Mouse (Mus musculus) liver, embryonic 13.5 days (tissue): ENCODE measurements at regions not wholly inside any gene's neighbourhood (a gene's known extent, or its start where the extent isn't known, plus 50 kb on each side); places are given as distances from the start of the nearest gene placed in this dataset.

Experiments used
- ATAC-seq: fragments of 200-750 bp; cut with Nextera tagmentation; 2 replicates; pipeline ENCODE4 v1.8.0; 2017; ENCODE audit warnings: low read depth, mild to moderate bottlenecking, moderate number of reproducible peaks, moderate library complexity
- DNase-seq: peaks from one replicate; pipeline ENCODE4 v3.0.0; 2022
- H3K27ac ChIP-seq: fragments of 300-500 bp; sonication (generic); 2 replicates; pipeline ENCODE4 v1.5.1; 2015; ENCODE audit warnings: moderate library complexity, mild to moderate bottlenecking, inconsistent platforms
- H3K27me3 ChIP-seq: fragments of 300-500 bp; sonication (generic); 2 replicates; pipeline ENCODE4 v1.6.1; 2015; ENCODE audit warnings: mild to moderate bottlenecking, inconsistent platforms
- H3K36me3 ChIP-seq: fragments of 300-500 bp; sonication (generic); 2 replicates; pipeline ENCODE4 v1.6.1; 2015; ENCODE audit warnings: mild to moderate bottlenecking, inconsistent platforms
- H3K4me1 ChIP-seq: fragments of 300-500 bp; sonication (generic); replicated peaks from 2 replicates; pipeline ENCODE4 v1.6.1; 2015; ENCODE audit warnings: inconsistent platforms
- H3K4me2 ChIP-seq: fragments of 300-500 bp; sonication (generic); 2 replicates; pipeline ENCODE4 v1.6.1; 2015; ENCODE audit warnings: inconsistent platforms, mild to moderate bottlenecking, moderate library complexity
- H3K4me3 ChIP-seq: fragments of 300-500 bp; sonication (generic); replicated peaks from 2 replicates; pipeline ENCODE4 v1.5.1; 2015; ENCODE audit warnings: mild to moderate bottlenecking, inconsistent platforms
- H3K9ac ChIP-seq: fragments of 300-500 bp; sonication (generic); 2 replicates; pipeline ENCODE4 v1.6.1; 2015; ENCODE audit warnings: mild to moderate bottlenecking, inconsistent platforms
- H3K9me3 ChIP-seq: fragments of 300-500 bp; sonication (generic); replicated peaks from 2 replicates; pipeline ENCODE4 v1.6.1; 2016; ENCODE audit warnings: inconsistent platforms
- WGBS: fragments of 180-500 bp; shearing (Covaris S2); methylation state at CpG from one replicate; pipeline ENCODE4 v1.1.7; 2015; ENCODE audit not compliant: insufficient replicate concordance; 5-methylcytosine and 5-hydroxymethylcytosine counted together

DNA sequence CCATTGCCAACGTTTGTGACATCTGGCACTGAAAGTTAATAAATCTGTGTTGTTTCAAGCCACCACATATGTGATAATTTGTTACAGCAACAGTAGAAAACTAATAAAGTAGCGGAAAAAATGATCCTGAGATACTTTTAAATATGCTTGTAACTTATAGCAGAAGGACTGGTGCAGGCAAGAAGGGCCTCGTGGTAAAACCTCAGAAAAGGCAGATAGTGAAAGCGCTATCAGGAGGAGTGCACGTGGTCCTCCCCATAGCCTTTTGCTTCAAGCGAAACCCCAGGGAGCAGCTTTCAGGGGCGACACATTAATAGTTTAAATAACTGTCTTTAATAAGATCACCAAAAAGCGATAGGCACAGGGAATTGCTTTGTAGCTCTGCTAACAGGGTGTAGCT is 217.9 kb upstream of the Veph1 start:
- Histone ChIP-seq H3K9me3 (no peaks in the 10 kb centered on the region), H3K27me3 (no peaks in the 10 kb centered on the region), H3K4me2 (no peak overlapping the region), H3K36me3 (no peaks in the 10 kb centered on the region), H3K4me3 (no peak overlapping the region), H3K27ac (no peak overlapping the region), H3K4me1 (peaks cover 30% of the 10 kb centered on the region), H3K9ac (no peak overlapping the region)
- 46% methylated on average over 8 of the region's 8 CpGs for WGBS
- DNase-seq: no peak
- no peak for ATAC-seq

DNA sequence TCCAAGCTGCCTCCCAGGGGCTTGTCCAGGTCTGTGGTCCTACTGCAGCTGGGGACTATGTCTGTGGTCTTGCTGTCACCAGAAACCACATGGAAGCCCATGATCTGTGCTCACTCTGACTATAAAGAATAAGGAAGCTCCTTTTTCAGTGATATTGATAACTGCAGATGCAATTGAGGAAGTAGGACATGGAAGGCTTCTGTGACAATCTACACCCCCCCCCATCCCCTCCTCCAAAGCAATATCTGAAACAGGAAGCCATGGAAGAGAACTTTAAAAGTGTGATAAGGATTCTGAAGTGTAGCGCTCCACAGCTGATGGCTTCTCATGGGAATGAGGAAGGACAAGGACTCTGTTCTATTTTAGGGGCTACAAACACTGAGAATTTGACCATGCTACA is 215.8 kb upstream of the Veph1 start:
- H3K27ac ChIP-seq: no peak overlapping the region
- H3K36me3 ChIP-seq: no peaks in the 10 kb centered on the region
- no peak overlapping the region for H3K4me2 ChIP-seq
- H3K4me3 ChIP-seq: no peak overlapping the region
- H3K27me3 ChIP-seq: no peaks in the 10 kb centered on the region
- no peak for ATAC-seq
- 19% methylated on average over 1 of the region's 1 CpGs for WGBS
- H3K4me1 ChIP-seq: peaks cover 18% of the 10 kb centered on the region
- no peaks in the 10 kb centered on the region for H3K9me3 ChIP-seq
- no peak for DNase-seq
- no peak overlapping the region for H3K9ac ChIP-seq

DNA sequence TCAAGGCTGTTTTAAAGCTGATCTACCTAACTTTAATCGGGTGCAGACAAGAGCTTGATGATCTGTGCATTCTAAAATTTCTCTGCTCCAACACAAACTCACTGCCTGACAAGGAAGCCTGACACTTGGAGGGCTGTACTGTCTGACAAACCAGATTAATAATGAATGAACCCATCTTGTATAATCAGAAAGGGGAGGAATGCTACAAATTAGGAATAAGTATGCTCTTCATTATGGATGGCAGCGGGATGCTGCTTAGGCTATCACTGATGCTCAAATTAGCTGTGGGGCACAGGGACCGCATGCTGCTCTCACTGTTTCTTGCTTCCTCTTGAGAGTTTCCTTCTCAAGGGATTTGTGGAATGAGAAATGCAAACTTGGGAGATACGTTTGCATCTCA is 213.8 kb upstream of the Veph1 start:
- ATAC-seq: no peak
- H3K9ac ChIP-seq: no peak overlapping the region
- H3K4me2 ChIP-seq: no peak overlapping the region
- no peak overlapping the region for H3K4me3 ChIP-seq
- no peak for DNase-seq
- 77% methylated on average over 4 of the region's 4 CpGs for WGBS
- H3K27ac ChIP-seq: no peak overlapping the region
- H3K36me3 ChIP-seq: no peaks in the 10 kb centered on the region
- H3K27me3 ChIP-seq: no peaks in the 10 kb centered on the region
- H3K9me3 ChIP-seq: no peaks in the 10 kb centered on the region
- peaks cover 13% of the 10 kb centered on the region for H3K4me1 ChIP-seq

DNA sequence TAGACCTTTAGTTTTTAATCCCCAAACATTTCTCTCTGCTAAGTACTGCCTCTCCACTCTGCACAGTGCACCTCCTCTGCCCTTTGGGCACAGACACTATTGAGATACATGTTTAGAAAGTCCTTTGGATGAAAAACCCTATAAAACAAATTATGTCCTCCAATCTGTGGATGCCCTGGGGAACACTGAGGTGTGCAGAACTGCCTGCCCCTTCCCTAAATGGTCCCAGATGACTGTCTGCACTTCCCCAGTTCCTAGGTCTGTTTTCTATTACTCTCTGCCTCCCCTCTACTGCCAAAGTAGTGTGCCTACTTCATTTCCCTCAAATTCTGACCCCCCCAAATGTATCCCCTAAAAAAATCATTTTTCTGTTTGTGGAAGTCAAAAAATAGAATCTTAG is 209.5 kb upstream of the Veph1 start:
- ATAC-seq: no peak
- H3K36me3 ChIP-seq: no peaks in the 10 kb centered on the region
- peaks cover 8% of the 10 kb centered on the region for H3K4me1 ChIP-seq
- H3K27ac ChIP-seq: no peak overlapping the region
- H3K4me3 ChIP-seq: no peak overlapping the region
- no peak overlapping the region for H3K9ac ChIP-seq
- H3K9me3 ChIP-seq: no peaks in the 10 kb centered on the region
- no peak overlapping the region for H3K4me2 ChIP-seq
- DNase-seq: no peak
- H3K27me3 ChIP-seq: no peaks in the 10 kb centered on the region

DNA sequence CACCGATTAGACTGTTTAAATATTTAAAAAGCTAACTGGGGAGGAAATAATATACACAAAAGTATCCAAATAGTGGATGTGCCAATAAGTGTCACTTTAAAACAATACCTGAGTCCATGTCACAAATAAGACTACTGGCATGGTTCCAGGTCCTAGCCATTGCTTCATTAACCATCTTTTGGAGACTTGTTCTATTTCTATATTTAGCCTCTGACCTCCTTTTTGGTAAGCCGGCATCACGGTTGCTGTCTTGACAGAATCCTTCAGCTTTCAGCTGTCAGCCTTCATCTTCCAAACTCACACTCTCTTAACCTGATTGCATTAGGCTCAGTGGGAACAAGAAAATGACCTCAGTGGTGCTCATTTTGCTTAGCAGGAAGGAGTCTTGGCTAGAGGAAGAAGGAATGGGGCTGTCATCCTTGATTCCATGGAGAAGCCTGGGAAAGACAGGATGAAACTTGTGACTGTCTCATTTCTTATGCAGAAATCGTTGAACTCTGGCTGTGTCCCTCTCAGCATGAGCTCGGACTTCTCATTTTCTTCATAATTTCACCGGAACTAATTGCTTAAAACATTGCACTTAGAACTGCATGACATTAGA is 208.9 kb upstream of the Veph1 start:
- 65% methylated on average over 6 of the region's 6 CpGs for WGBS
- Histone ChIP-seq H3K27me3 (no peaks in the 10 kb centered on the region), H3K36me3 (no peaks in the 10 kb centered on the region), H3K4me1 (peaks cover 8% of the 10 kb centered on the region), H3K9me3 (no peaks in the 10 kb centered on the region), H3K4me2 (no peak overlapping the region), H3K9ac (no peak overlapping the region), H3K27ac (no peak overlapping the region), H3K4me3 (no peak overlapping the region)
- DNase-seq (no peak), ATAC-seq (no peak)

DNA sequence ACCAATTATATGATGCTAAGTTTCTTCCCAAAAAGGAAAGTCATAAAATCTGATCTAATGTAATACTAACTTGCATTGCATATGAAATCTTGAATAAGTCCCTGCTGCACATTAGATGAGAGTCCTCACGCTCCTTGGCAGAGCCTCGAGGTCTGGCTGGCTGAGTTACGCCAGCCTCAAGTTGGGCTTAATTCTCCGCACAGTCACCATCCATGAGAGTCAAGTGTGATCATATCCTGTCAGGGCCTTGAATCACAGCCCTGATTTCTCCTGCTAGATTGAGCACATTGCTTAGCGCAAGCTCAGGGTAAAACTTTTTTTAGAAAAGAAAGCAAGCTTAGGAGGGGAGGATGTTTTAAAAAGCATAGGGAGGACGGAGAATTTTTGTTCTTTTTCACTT is 208.1 kb upstream of the Veph1 start:
- no peaks in the 10 kb centered on the region for H3K27me3 ChIP-seq
- H3K4me2 ChIP-seq: no peak overlapping the region
- H3K9me3 ChIP-seq: no peaks in the 10 kb centered on the region
- H3K4me1 ChIP-seq: peaks cover 8% of the 10 kb centered on the region
- DNase-seq: no peak
- 83% methylated on average over 6 of the region's 6 CpGs for WGBS
- H3K27ac ChIP-seq: no peak overlapping the region
- H3K9ac ChIP-seq: no peak overlapping the region
- no peak for ATAC-seq
- no peak overlapping the region for H3K4me3 ChIP-seq
- no peaks in the 10 kb centered on the region for H3K36me3 ChIP-seq

DNA sequence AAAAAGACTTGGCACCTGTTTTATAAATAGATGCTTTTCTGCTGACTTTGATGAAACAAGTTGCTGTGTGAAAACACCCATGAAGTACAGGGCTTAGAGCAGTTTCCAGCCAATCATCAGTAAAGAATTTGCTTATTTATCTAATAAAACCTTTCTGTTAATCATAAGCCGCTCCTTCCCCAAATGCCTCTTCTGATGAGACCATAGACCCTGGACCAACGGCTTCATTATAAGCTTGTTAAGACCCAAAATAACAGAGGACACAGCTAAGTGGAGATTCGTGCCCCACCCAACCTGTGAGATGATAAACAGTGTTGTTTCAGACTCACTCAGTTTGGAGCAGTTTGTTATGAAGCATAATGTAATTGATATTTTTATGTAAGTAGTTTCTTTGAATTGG is 207.0 kb upstream of the Veph1 start:
- Histone ChIP-seq H3K9ac (no peak overlapping the region), H3K36me3 (no peaks in the 10 kb centered on the region), H3K9me3 (no peaks in the 10 kb centered on the region), H3K27me3 (no peaks in the 10 kb centered on the region), H3K4me3 (no peak overlapping the region), H3K27ac (no peak overlapping the region), H3K4me1 (peaks cover 8% of the 10 kb centered on the region), H3K4me2 (no peak overlapping the region)
- 39% methylated on average over 3 of the region's 3 CpGs for WGBS
- DNase-seq: no peak
- ATAC-seq: no peak

DNA sequence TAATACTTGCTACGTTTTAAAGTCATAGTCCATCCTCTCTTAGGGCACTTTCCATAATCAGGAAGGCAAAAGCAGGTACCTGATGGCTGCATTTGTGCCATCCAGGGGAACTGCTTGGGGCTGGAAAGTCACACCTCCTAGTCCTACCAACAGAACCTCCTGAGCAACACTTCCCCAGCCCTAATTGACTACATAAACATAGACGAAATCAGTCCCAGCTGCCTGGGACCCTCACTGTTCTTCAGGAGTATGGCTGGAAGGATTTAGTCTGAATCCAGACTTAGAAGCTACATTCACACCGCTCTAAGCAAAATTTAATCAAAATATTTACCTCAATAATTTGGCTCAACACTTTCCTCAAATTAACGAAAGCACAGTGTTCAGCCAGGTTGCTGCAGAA is 205.2 kb upstream of the Veph1 start:
- Histone ChIP-seq H3K27ac (no peak overlapping the region), H3K36me3 (no peaks in the 10 kb centered on the region), H3K27me3 (no peaks in the 10 kb centered on the region), H3K9me3 (no peaks in the 10 kb centered on the region), H3K4me1 (peaks cover 8% of the 10 kb centered on the region), H3K4me2 (no peak overlapping the region), H3K4me3 (no peak overlapping the region), H3K9ac (no peak overlapping the region)
- ATAC-seq (no peak), DNase-seq (no peak)
- WGBS: 63% methylated on average over 4 of the region's 4 CpGs

DNA sequence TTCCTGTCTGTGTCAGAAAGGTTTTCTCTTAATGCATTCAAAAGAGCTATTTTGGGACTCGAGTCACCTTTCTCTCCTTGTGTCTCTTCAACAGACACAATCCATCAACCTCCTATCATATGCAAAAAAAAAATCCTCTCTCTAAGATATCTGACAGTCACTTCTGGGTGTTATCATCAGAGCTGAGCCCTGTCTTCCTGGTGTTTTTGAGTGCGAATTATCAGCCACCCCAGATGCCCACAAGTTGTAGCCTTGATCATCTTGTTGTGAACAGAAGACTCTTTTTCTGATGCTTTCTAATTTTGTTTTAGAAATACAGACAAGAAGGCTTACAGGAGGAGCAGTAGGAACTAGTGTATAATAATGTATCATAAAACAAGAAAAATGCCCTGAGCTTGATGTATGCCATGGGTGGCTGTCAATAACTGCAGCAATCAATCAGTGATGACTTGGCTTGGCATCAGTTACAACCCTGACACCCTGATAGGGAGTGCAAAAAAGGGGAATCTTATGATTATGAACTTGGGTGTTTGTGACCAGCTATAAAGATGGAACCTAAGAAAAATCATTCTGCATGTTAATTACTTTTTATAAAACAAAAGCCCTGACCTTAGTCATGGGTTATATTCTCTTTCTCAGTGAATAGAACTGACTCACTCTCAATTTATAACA is 197.9 kb upstream of the Veph1 start:
- Histone ChIP-seq H3K27ac (peak overlapping the region; percentile 82), H3K4me3 (no peak overlapping the region), H3K27me3 (no peaks in the 10 kb centered on the region), H3K9ac (no peak overlapping the region), H3K36me3 (no peaks in the 10 kb centered on the region), H3K4me1 (peaks cover 20% of the 10 kb centered on the region), H3K9me3 (no peaks in the 10 kb centered on the region), H3K4me2 (peak overlapping the region; percentile 30)
- peak; percentile 96 for ATAC-seq
- 8% methylated on average over 2 of the region's 2 CpGs for WGBS
- peak; percentile 61 for DNase-seq

DNA sequence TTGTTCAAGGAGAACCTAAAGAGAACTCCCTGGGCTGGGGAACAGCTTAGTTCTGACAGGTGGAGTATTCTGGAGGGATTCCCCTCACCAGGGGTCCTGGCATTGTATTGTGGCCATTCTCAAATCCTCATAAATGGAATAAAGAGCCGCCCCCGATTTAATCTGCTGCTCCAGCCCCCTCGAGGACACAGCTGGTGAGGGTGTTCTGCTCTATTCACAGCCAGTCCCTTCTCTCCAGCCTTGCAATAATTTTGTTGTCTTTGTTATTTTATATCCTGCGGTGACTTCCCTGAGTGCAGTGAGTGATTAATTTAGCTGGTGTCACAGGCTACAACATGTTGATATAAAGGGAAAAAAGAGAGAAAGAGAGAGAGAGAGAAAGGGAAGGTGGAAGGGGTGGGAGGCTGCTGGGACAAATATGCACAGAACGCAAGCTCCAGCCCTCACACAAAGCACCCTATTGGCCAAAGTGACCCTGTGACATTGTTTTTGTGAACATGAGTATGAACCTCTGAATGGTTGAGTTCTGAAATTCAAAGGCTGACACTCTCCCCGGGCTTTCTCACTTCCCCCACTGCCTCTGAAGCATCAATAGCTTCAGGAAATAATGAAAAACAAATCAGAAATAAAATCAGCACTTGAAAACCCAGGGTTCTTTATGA is 194.2 kb upstream of the Veph1 start:
- Histone ChIP-seq H3K27ac (no peak overlapping the region; the same call in 1 of the 2 replicates), H3K4me2 (no peak overlapping the region), H3K9ac (no peak overlapping the region), H3K4me3 (no peak overlapping the region), H3K36me3 (no peaks in the 10 kb centered on the region), H3K9me3 (no peaks in the 10 kb centered on the region), H3K4me1 (peaks cover 36% of the 10 kb centered on the region), H3K27me3 (no peaks in the 10 kb centered on the region)
- DNase-seq (no peak), ATAC-seq (no peak)
- 68% methylated on average over 6 of the region's 6 CpGs for WGBS

DNA sequence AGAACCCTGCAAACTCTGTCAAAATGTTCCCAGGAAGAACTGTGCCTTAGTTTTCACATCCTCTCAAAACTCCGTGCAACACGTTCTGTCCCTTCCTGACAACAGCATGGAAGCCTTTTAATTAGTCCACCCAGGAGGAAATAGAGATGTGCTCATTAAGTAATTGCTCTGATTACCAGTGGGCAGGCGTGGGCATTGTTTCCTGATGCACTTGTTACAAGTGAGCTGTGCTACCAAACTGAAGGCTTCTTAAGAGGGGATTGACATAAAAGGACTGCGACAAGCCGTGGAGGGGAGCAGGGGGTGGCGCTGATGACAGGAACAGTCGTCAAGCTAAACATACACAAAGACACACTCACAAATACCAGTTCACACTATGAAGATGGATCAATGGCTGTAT is 192.1 kb upstream of the Veph1 start:
- H3K27me3 ChIP-seq: no peaks in the 10 kb centered on the region
- DNase-seq (no peak), ATAC-seq (no peak)
- no peaks in the 10 kb centered on the region for H3K9me3 ChIP-seq
- 83% methylated on average over 7 of the region's 7 CpGs for WGBS
- no peak overlapping the region for H3K4me2 ChIP-seq
- H3K36me3 ChIP-seq: no peaks in the 10 kb centered on the region
- peak overlapping the region; percentile 53; the same call in 1 of the 2 replicates for H3K27ac ChIP-seq
- H3K4me1 ChIP-seq: peaks cover 36% of the 10 kb centered on the region
- no peak overlapping the region for H3K9ac ChIP-seq
- no peak overlapping the region for H3K4me3 ChIP-seq

DNA sequence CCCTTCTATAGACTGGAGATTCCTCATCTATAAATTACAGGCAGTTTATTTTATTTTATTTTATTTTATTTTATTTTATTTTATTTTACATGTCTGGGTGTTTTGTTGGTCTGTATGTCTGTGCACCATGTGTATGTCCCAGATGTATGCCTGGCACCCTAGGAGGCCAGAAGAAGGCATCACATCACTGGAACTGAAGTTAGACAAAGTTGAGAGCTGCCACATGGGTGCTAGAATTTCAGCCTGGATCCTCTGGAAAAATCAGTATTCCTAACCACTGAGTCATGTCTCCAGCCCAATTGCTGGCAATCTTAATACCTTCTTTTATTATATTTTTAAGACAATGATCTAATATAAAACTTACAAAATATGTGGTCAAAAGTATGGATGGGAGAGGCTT is 190.0 kb upstream of the Veph1 start:
- Histone ChIP-seq H3K27me3 (no peaks in the 10 kb centered on the region), H3K4me2 (no peak overlapping the region), H3K27ac (peak overlapping the region; percentile 78), H3K9ac (0 out of 2 replicates have a peak overlapping the region, but pooled peaks have one; percentile 20), H3K4me3 (no peak overlapping the region), H3K4me1 (peaks cover 43% of the 10 kb centered on the region), H3K9me3 (no peaks in the 10 kb centered on the region), H3K36me3 (no peaks in the 10 kb centered on the region)
- DNase-seq (no peak), ATAC-seq (peak; percentile 74)
